Mouse (Mus musculus) MEL (cell line): ENCODE measurements at regions not wholly inside any gene's neighbourhood (a gene's known extent, or its start where the extent isn't known, plus 50 kb on each side); places are given as distances from the start of the nearest gene placed in this dataset.

Experiments used
- DNase-seq: peaks from one replicate; pipeline ENCODE4 v3.0.0; 2011; ENCODE audit warnings: low read depth, low spot score
- H3K27ac ChIP-seq: 2 replicates; pipeline ENCODE4 v1.5.1; 2012; ENCODE audit warnings: low read depth, mild to moderate bottlenecking, control low read depth, low read length, moderate library complexity; ENCODE audit not compliant: control insufficient read depth
- H3K27me3 ChIP-seq, 2 experiments: fragments of 150-350 bp in 1 of 2; sonication (generic) in 1 of 2; 2 replicates each; pipeline ENCODE4 v1.6.1; 2012; ENCODE audit warnings: low read length in 2 of 2, mild to moderate bottlenecking in 2 of 2, improper control_type of control experiment in 1 of 2, moderate library complexity in 1 of 2; ENCODE audit not compliant: insufficient read depth in 2 of 2, control insufficient read depth in 1 of 2
- H3K36me3 ChIP-seq, 2 experiments: 2 replicates each; pipeline ENCODE4 v1.6.1; 2012 to 2014; ENCODE audit warnings: low read length in 2 of 2, improper control_type of control experiment in 1 of 2, inconsistent platforms in 1 of 2, mild to moderate bottlenecking in 1 of 2; ENCODE audit not compliant: insufficient read depth in 2 of 2, control insufficient read depth in 1 of 2
- H3K4me1 ChIP-seq, 2 experiments: fragments of 150-350 bp in 1 of 2; sonication (generic) in 1 of 2; 2 replicates each; pipeline ENCODE4 v1.6.1; 2012; ENCODE audit warnings: low read length in 2 of 2, improper control_type of control experiment in 1 of 2, mild to moderate bottlenecking in 1 of 2; ENCODE audit not compliant: insufficient read depth in 2 of 2, control insufficient read depth in 1 of 2
- H3K4me3 ChIP-seq, 2 experiments: fragments of 150-350 bp in 1 of 2; sonication (generic) in 1 of 2; 2 replicates each; pipeline ENCODE4 v1.5.1; 2012; ENCODE audit warnings: low read depth in 2 of 2, low read length in 2 of 2, mild to moderate bottlenecking in 2 of 2, moderate library complexity in 2 of 2, control low read depth in 1 of 2, improper control_type of control experiment in 1 of 2; ENCODE audit not compliant: control insufficient read depth in 1 of 2, insufficient read depth in 1 of 2
- H3K79me2 ChIP-seq: 2 replicates; pipeline ENCODE4 v1.6.1; 2012; ENCODE audit warnings: mild to moderate bottlenecking, low read length, moderate library complexity; ENCODE audit not compliant: control insufficient read depth, poor library complexity, insufficient read depth
- H3K9ac ChIP-seq: 2 replicates; pipeline ENCODE4 v1.6.1; 2012; ENCODE audit warnings: low read depth, mild to moderate bottlenecking, control low read depth, low read length, moderate library complexity; ENCODE audit not compliant: control insufficient read depth, poor library complexity, severe bottlenecking
- H3K9me3 ChIP-seq: fragments of 150-350 bp; sonication (generic); replicated peaks from 2 replicates; pipeline ENCODE4 v1.6.1; 2012; ENCODE audit warnings: mild to moderate bottlenecking, low read length, improper control_type of control experiment, moderate library complexity; ENCODE audit not compliant: insufficient read depth
- BHLHE40 ChIP-seq: IDR thresholded peaks from 2 replicates; pipeline ENCODE4 v1.6.1; 2012; ENCODE audit warnings: low read depth, mild to moderate bottlenecking, inconsistent platforms, low read length, improper control_type of control experiment, borderline replicate concordance
- CHD1 ChIP-seq: IDR thresholded peaks from 2 replicates; pipeline ENCODE4 v1.6.1; 2012; ENCODE audit warnings: low read depth, mild to moderate bottlenecking, inconsistent platforms, low read length, improper control_type of control experiment
- ELF1 ChIP-seq: IDR thresholded peaks from 2 replicates; pipeline ENCODE4 v1.6.1; 2014; ENCODE audit warnings: low read depth, mild to moderate bottlenecking, inconsistent platforms, low read length, improper control_type of control experiment, moderate library complexity
- GABPA ChIP-seq: IDR thresholded peaks from 2 replicates; pipeline ENCODE4 v1.6.1; 2012; ENCODE audit warnings: low read depth, mild to moderate bottlenecking, inconsistent platforms, low read length, improper control_type of control experiment, moderate library complexity
- GATA1 ChIP-seq: IDR thresholded peaks from 2 replicates; pipeline ENCODE4 v1.6.1; 2011; ENCODE audit warnings: low read depth, low read length, improper control_type of control experiment
- HCFC1 ChIP-seq: IDR thresholded peaks from 2 replicates; pipeline ENCODE4 v1.6.1; 2012; ENCODE audit warnings: low read depth, mild to moderate bottlenecking, inconsistent platforms, low read length, improper control_type of control experiment, moderate library complexity
- JUND ChIP-seq: IDR thresholded peaks from 2 replicates; pipeline ENCODE4 v1.6.1; 2011; ENCODE audit warnings: low read depth, mild to moderate bottlenecking, improper control_type of control experiment, low read length
- KAT2A ChIP-seq: conservative IDR thresholded peaks from 2 replicates; pipeline ENCODE4 v1.6.1; 2012; ENCODE audit warnings: low read depth, low read length, improper control_type of control experiment, inconsistent platforms
- MAFK ChIP-seq: IDR thresholded peaks from 2 replicates; pipeline ENCODE4 v1.6.1; 2011; ENCODE audit warnings: low read depth, mild to moderate bottlenecking, low read length, improper control_type of control experiment, borderline replicate concordance
- MAZ ChIP-seq: IDR thresholded peaks from 2 replicates; pipeline ENCODE4 v1.6.1; 2012; ENCODE audit warnings: low read depth, mild to moderate bottlenecking, inconsistent platforms, low read length, improper control_type of control experiment
- MEF2A ChIP-seq: IDR thresholded peaks from 2 replicates; pipeline ENCODE4 v1.6.1; 2014; ENCODE audit warnings: low read depth, mild to moderate bottlenecking, inconsistent platforms, low read length, improper control_type of control experiment; ENCODE audit not compliant: poor library complexity, insufficient replicate concordance, severe bottlenecking; ENCODE audit errors: extremely low read depth
- MXI1 ChIP-seq: IDR thresholded peaks from 2 replicates; pipeline ENCODE4 v1.6.1; 2011; ENCODE audit warnings: mild to moderate bottlenecking, low read depth, low read length, improper control_type of control experiment
- NELFE ChIP-seq: IDR thresholded peaks from 2 replicates; pipeline ENCODE4 v1.6.1; 2011; ENCODE audit warnings: low read depth, low read length, improper control_type of control experiment
- NRF1 ChIP-seq: IDR thresholded peaks from 2 replicates; pipeline ENCODE4 v1.6.1; 2014; ENCODE audit warnings: low read depth, mild to moderate bottlenecking, inconsistent platforms, low read length, improper control_type of control experiment, moderate library complexity; ENCODE audit not compliant: poor library complexity, insufficient read depth, severe bottlenecking
- POLR2A ChIP-seq, 2 experiments: IDR thresholded peaks; 2 replicates each; pipeline ENCODE4 v1.6.1; 2011 to 2012; ENCODE audit warnings: low read length in 2 of 2, mild to moderate bottlenecking in 2 of 2, control low read depth in 1 of 2, improper control_type of control experiment in 1 of 2, low read depth in 1 of 2, moderate library complexity in 1 of 2; ENCODE audit not compliant: control insufficient read depth in 1 of 2, insufficient read depth in 1 of 2, poor library complexity in 1 of 2
- POLR2AphosphoS2 ChIP-seq: IDR thresholded peaks from 2 replicates; pipeline ENCODE4 v1.6.1; 2011; ENCODE audit warnings: low read length, improper control_type of control experiment
- RCOR1 ChIP-seq: IDR thresholded peaks from 2 replicates; pipeline ENCODE4 v1.6.1; 2012; ENCODE audit warnings: low read depth, mild to moderate bottlenecking, inconsistent platforms, low read length, improper control_type of control experiment
- SIN3A ChIP-seq: IDR thresholded peaks from 2 replicates; pipeline ENCODE4 v1.6.1; 2012; ENCODE audit warnings: low read length, improper control_type of control experiment, inconsistent platforms
- TBP ChIP-seq: IDR thresholded peaks from 2 replicates; pipeline ENCODE4 v1.8.0; 2011; ENCODE audit warnings: low read depth, low read length, improper control_type of control experiment
- UBTF ChIP-seq: IDR thresholded peaks from 2 replicates; pipeline ENCODE4 v1.6.1; 2012; ENCODE audit warnings: low read depth, mild to moderate bottlenecking, inconsistent platforms, low read length, improper control_type of control experiment, moderate library complexity, borderline replicate concordance; ENCODE audit not compliant: insufficient read depth
- USF2 ChIP-seq, 2 experiments: IDR thresholded peaks; 2 replicates each; pipeline ENCODE4 v1.6.1; 2011 to 2012; ENCODE audit warnings: improper control_type of control experiment in 2 of 2, low read length in 2 of 2, borderline replicate concordance in 1 of 2, inconsistent platforms in 1 of 2, low read depth in 1 of 2, mild to moderate bottlenecking in 1 of 2; ENCODE audit not compliant: insufficient read depth in 1 of 2

DNA sequence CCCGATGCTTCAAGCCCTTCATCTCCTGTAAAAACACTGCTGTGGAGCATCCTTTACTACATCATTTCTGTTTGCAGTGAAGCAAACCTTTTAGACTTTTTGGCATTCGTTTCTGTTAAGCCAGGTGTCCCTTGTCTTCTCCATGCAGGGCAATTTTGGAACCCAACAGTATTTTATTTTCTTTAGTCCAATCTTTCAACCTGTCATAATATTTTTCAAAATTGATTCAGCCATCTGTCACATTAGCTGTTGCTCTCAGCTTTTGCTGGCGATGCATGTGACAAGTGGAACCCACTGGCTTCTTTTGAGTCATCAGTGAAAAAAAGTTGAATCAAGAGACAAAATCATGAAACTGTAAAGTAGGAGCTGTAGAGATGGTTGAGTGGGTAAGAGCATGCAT lies 317.9 kb upstream of the Col8a1 start (continued):
- TF ChIP-seq MEF2A (no peak), KAT2A (no peak), JUND (no peak)

DNA sequence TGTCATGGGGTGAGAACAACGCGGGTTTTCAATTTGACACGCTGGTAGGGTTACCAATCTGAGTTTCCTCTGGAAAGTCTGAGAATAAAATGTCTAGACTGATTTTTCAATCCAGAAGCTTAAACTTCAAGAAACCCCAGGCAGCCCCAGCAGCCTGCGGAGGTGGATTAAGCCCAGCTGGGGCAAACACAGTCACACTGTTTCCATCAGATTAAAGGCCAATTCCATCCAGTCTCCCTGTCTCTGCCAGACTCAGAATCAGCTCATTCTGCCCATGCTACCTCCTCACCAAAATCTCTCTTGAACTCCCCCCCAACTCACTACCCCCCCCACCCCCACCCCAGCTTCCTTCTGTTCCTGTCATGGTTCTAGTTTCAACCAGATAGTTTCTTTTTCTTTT lies 307.9 kb upstream of the Dcbld2 start:
- Histone ChIP-seq H3K79me2 (no peaks in the 10 kb centered on the region), H3K4me3 (no peak overlapping the region), H3K27me3 (no peaks in the 10 kb centered on the region), H3K9ac (no peak overlapping the region), H3K9me3 (no peaks in the 10 kb centered on the region), H3K36me3 (no peaks in the 10 kb centered on the region), H3K4me1 (no peaks in the 10 kb centered on the region), H3K27ac (no peak overlapping the region)
- no peak for DNase-seq
- no peak for TF ChIP-seq GATA1
- TF ChIP-seq USF2 (IDR thresholded peaks at IDR 0.05; ENCODE audit: borderline replicate concordance in 1 of 2, insufficient read depth in 1 of 2, low read depth in 1 of 2, low read length in 2 of 2), result no peak
- no peak for TF ChIP-seq RCOR1
- no peak for TF ChIP-seq UBTF
- TF ChIP-seq MXI1, result no peak
- TF ChIP-seq CHD1, result no peak
- no peak for TF ChIP-seq POLR2AphosphoS2
- no peak for TF ChIP-seq TBP
- TF ChIP-seq MEF2A, result no peak
- TF ChIP-seq HCFC1, result no peak
- no peak for TF ChIP-seq GABPA
- TF ChIP-seq ELF1, result no peak
- TF ChIP-seq MAFK, result no peak
- TF ChIP-seq NRF1, result no peak
- TF ChIP-seq SIN3A, result no peak
- TF ChIP-seq MAZ, result no peak
- TF ChIP-seq POLR2A (IDR thresholded peaks at IDR 0.05; ENCODE audit: control insufficient read depth in 1 of 2, insufficient read depth in 1 of 2, low read depth in 1 of 2, low read length in 2 of 2, poor library complexity in 1 of 2), result no peak
- no peak for TF ChIP-seq NELFE
- TF ChIP-seq BHLHE40, result no peak
- TF ChIP-seq KAT2A, result no peak
